Mouse (Mus musculus) liver, embryonic 14.5 days (tissue): ENCODE results near the gene Morn4.

Experiments
- CTCF ChIP-seq: IDR thresholded peaks from 2 replicates; pipeline ENCODE4 v1.5.1; 2016; ENCODE audit warnings: antibody characterized with exemption, low read depth, control low read depth
- EP300 ChIP-seq: IDR thresholded peaks from 2 replicates; pipeline ENCODE4 v1.6.1; 2016; ENCODE audit warnings: antibody characterized with exemption, low read depth

GRCm38 (mm10) chr19:42090637-42091141 is 4.5 kb upstream of the Morn4 start:
- TF ChIP-seq CTCF (no peak), EP300 (no peak)
